Mouse (Mus musculus) neural tube, embryonic 10.5 days (tissue): ENCODE data around the gene Map1b.

Experiments
- DNase-seq: peaks from one replicate; pipeline ENCODE4 v3.0.0-alpha.2; 2017; ENCODE audit warnings: low spot score; ENCODE audit errors: extremely low spot score

Gene Map1b

DNA sequence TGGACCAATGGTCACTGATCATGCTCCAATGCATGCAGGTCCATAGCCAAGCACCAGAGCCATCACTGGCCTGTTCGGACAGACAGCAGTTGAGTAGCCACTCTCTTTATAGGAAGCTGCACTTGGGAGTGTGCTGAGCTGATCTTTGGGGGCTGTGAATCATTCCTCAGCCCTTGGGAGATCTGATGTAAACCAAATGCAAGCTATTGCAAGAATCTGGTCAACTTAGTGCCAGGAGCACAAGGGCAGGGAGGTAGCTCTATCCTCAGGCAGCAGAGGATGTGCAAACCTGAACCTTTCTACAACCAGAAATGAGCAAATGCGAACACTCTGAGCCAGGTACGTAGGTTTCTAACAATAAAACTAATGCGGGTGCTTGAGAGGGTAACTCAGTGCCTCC, 26.3 kb downstream of the Map1b start:
- no peak for DNase-seq

DNA sequence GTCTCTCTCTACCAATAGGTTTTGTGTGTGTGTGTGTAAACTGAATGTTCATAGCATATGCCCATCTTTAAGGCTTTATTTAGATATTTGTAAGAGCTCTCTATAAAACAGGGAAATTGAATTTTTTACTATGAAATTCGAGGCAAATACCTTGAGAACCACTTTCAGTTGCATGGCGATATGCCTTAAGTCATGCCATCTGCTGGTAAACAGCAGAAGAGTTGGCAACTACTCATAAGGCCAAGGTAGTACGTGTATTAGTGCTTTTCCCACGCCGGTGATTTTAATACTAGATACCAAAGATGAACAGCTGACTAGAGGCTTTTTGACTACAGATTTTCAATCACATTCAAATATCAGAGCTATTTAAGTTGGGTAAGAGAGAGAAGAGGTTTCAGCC, 27.2 kb downstream of the Map1b start:
- DNase-seq: no peak

DNA sequence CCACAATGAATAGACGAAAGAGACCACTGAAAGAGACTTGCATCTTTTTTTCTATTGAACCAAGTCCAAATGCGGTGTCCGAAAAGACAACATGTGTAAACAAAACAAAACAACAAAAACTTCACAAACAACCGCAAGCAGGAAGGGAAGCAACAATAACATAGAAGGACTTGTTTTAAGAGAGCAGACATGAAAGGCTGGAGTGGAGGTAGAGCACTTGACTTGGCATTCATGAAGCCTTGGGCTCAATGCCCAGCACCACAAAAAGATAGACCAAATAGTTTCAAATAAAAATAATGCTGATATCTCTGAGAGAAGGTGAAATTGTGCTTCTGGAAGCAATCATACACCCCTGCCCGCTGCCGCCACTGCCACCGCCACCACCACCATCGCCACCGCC, 30.5 kb downstream of the Map1b start:
- DNase-seq: no peak

DNA sequence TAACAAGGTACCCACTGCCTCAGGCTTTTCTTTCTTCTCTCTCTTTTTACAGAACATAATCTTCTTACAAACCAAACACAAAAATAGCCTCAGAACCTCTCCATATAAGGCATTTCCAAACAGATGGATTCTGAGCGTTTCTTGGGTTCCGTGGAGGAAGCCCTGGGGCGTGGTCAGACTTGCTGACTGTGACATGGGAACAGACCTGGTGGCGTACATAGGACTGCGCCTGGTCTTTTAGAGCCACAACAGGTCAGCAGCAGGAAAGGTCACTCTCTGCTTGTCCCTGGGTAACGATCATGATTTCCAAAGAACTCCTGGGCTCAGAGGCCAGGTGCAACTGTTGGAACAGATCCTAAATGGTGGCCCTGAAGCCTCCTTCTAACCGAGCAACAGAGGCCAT, 31.0 kb downstream of the Map1b start:
- DNase-seq: no peak

DNA sequence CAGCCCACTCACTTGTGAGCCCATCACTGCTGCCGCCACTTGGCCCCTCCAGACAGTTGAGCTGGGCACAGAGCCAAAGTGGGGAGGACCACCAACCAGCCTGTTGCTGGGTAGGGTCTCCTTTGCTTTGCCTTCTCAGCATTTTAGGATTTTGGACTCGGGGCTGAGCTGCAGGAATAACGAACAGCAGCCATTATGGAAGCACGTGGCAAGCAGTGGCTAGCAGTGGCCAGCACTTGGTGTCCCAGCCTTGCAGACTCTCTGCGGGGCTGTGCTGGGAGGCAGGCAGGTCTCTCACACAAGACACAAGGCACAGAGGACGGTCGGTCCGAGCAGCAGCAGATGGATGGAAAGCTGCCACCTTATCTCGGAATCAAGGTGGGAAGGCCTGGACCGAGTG, 31.4 kb downstream of the Map1b start:
- no peak for DNase-seq

DNA sequence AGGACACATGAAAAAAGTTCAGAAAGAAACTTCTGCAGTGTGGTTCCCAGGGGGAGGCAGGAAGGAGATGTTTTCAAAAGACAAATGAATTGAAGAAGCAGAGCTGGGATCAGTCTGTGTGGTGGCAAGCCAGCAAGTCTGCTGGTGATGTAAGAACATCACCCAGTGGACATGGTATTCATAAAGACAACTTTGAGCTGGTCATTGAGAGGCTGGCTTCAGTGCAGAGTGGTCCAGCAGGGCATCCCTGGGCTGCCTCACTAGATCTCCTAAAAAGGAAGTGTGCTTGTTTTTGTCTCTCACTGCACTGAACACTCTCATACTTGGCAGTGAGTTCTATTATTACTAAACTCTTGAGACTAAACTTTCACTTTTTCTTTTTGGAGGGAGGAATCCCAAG, 32.9 kb downstream of the Map1b start:
- DNase-seq: no peak

DNA sequence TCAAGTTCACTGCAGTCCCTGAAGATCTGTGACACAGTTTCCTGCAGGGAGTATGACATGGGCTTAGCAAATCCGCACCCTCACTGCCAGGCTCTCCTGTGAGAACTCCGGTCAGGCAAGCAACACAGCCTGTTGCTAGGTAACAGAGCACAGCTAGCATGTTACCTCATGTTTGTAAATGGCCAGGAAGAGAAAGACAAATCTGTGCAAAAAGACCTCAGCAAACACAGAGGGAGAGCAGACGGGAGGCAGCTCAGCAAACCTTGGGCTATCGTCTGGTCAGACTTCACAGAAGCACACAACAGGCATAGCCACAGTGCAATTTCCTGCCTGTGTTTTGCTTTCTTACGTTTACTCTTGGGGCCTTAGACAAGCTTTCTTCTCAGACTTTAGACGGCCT, 40.9 kb downstream of the Map1b start:
- DNase-seq: peak; percentile 55

DNA sequence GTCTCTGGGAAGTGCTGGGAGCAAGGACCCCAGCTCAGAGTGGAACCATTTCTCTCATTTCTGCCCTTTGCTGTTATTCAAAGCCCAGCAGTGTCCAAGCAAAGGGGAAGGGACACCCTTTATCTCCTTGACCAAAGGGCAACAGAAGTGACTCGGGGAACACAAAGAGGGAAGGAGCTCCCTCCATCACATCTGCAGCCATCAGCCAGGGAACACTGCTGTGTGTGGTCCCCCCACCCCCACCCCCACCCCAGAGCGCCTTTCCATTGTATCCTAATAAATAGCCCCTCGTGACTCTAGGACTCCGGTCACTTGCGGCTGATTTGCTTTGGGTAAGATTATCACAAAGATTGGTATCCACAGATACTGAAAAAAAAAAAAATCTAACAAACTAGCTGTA, 41.3 kb downstream of the Map1b start:
- DNase-seq: peak; percentile 38

DNA sequence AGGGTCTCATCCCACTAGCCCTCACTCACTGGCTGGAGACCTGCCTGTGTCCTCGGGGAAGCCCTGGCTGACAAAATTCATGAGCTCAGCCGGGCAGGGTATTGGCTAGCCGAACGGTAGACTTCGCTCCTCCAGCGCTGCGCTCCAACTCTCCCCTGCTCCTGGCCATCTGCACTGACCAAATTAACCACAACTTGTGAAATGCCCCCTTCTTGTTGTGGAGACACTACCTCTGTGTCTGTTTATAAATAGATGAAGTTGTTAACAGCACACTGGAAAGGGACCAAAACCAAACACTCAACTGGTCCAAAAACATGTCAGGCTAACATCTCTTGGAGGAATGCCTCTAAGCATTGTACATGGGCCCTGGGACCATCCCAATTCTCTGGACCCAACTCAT, 42.2 kb downstream of the Map1b start:
- DNase-seq: no peak

DNA sequence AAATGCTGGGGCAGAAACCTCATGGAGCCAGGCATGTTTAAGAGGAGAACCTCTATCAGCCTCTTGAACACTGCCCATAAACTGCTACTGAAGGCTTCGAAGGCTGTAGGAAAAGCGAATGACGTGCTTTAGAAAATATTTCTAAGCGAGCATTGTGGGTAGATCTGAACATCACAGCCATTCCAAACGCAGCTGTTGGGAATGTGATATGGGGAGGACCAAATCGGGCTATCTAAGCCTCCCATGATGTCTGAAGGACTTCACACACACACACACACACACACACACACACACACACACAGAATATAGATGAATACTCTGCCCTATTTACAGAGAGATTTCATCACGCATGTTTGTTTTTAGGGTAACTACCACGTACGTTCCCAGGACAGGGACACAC, 44.3 kb downstream of the Map1b start:
- no peak for DNase-seq

DNA sequence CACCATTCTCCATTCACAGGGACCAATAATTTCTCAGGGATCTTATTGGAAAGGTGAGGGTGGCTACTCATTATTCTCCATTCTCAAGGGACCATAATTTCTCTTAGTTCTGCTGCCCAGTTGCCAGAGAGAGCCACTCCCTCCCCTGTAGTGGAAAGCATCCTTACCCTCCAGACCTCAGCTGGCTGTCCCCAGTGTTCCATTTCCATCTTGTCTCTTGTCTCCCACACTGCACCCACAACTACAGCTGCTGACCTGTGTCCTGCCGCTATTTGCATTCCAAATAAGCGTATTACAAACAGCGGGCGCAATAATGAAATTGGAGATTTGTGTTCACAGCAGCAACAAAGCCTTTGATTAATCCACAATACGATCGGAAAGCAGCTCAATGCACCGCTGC, 46.3 kb downstream of the Map1b start:
- no peak for DNase-seq

DNA sequence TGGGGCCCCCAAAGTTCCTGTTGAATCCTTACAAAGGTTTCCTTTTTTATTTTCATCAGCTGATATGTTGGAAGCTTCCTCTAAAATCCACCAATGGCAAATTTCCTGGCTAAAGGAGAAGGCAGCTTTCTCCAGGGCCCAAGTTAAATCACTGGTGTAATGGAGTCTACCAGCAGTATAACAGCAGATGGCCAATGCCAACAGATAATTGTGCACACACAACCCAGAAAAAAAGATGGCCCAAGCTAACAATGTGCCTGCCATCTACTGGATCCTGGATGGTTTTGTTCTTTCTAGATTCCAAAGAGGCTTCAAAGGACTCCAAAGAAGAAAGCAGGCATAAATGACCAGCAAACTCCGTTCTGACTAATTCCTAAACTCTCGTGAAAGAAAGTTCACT, 48.1 kb downstream of the Map1b start:
- no peak for DNase-seq

DNA sequence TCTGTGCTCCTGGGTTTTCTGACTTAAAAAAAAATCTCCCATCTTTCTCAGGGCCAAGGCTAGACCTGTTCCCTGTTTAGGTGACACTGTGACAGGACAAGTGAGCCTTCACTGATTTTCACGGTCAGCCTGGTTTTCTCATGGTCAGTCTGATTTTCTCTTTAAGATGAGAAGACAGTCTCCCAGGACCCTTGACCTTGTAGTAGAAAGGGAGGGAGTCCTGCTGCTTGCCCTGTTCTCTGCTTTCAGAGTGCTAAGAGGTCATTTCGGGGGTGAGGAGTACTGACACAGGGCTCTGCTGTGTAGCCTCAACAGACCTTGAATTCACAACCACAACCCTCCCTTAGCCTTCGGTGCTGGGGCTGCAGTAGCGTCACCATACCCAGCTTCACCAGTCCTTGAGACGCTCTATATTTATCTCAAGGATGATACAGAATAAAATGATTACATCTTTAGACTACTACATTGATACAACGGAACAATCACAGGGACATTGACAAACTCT, 49.5 kb downstream of the Map1b start:
- no peak for DNase-seq

DNA sequence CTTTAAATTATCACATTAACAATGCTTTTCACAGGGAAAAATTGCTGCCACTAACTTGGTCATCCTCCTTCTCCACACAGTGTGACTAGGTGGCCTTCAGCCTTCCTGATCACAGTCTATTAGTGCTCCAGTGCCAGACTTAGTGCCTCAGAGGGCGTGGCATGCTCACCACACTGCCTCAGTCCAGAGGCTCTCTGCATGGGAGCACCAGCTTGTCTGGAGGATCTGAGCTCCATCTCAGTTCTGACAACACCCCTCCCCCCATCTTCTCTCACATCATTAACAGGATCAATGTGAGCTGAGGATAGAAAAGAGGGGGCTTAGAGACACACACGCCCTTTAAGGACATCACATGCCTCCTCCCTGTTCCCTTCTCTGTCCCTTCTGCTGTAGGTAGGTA, 50.3 kb downstream of the Map1b start:
- DNase-seq: no peak

DNA sequence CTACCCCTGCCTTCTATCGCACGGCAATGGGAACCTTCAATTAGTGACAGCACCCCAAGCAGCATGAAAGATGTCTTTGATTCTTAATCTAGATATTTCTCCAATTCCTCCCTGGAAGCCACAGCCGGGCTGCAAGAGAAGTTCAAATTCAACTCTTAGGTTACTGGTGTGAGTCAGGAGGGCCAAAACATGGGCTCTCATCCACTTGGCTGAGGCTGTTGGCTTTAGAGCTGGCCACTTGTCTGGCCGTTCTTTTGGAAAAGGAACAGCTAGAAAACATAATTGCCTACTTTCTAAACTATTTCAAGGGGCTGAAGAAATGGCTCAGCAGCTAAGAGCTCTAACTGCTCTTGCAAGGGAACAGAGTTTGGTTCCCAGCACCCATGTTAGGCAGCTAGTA, 51.8 kb downstream of the Map1b start:
- DNase-seq: no peak

DNA sequence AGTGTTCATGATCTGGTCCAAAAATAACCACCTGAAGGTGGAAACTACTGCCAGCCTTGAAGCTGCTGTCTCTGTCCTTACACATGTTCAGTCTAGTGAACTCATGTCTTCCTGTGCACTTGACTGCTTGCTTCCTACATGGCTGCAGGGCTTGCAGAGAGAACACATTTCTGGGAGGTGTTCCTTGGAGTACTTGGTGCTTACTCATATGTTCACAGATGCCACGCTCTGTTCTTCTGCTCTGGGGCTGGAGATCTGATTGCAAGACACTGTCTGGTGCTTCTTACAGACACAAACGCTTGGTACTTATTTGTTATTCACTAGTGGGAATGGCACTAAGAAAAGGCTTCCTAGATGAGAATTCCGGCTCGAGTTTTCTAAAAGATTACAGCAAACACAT, 54.5 kb downstream of the Map1b start:
- no peak for DNase-seq

DNA sequence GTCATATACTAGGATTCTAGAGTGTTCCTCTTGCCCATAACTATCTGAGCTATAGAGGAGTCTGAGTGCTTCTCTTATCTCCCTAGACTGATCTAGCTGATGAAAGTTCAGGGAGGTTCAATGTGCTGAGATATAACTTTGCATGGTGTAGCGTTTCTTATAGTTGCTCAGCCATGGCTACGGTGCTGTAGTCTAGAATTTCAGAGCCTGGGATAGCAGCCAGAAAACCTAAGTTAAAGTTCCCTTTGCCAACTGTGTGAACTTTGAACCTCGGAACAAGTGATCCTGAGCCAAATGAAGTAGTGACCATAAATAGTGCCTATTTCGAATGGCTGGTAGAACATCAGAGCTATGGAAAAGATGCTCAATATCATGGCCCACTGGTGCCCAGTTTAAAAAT, 56.7 kb downstream of the Map1b start:
- DNase-seq: no peak

DNA sequence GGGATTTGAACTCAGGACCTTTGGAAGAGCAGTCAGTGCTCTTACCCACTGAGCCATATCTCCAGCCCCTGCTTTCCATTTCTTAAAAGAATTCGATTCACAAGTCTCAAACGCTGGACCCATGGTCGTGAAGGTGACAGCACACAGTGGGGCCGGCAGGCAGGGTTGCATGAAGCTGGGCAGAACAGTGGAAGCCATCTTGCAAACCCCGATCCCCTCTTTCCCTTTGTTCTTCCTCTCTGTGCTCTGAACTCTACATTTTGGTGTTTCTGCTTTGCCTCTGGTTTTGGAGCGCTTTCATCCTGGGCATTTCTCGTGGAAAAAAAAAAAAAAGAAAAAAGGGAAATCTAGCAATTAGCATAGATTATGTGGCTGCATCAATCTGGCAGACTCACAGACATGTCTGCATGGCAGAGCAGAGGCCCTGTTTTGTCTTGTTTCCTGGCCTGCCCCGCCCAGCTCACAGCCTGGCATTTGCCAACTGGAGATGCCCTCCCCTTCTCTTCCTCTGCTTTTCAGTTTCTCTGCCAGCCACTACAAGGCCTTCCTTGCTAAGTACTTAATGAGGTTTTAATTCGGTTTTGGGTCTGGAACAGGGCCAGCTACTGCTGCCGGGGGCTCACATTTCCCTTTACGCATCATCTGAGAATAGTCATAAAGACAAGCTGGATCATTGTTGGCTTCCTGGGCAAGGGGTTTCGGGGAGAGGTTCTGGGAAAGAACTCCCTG, 57.5 kb downstream of the Map1b start:
- DNase-seq: no peak

DNA sequence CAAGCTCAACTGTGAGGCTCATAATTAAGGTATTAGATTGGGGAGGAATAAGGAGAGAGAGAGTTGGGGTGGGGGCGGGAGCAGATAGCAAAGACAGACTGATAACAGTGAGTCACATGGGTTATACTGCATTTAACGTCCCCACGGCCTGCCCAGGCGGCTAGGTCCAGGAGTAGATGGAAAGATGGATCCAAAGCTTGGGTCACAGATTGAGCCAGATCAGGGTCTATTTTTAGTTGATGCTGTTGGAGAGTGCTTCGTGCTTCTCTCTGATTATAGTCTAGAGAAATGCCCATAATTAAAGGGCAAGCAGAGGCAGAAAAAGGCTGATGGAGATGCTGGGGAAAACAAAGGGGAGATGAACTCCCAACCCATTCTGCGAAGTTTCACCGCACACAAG, 61.4 kb downstream of the Map1b start:
- no peak for DNase-seq

DNA sequence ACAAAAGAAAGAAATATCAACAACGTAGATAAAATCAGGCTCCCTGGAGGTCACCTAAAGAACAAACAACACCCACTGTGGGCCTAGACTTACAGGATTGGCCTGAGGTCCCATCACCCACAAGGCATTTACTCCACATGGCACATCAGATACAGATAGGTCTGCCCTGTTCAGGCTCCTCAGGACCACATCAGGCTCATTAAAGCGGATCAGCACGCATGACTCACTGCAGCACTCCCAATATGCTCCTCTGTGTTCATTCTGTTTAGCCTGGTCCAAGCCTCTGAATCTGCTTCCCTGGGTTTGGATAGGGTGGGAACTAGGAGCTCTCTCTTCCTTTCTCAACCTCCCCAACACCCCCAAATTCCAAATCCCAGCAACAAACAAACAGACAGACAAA, 63.9 kb downstream of the Map1b start:
- no peak for DNase-seq

DNA sequence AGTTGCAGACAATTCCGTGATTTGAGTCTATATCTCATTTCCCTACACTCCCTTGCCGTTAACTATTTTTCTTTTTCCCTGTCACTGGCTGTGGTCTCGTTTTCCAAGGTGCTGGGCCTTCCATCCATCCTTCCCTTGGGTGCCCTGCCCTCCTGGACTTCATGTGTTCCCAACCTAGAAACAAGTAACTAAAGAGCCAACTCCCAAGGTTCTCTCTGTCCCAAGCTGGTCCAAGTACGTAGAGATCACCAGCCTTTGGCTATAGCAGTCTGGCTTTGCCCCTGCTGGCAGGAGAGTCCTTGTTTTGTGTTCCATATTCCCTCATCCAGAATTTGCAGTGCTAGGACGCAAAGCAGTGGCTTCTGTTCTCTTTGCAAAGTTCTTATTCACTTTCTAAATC, 65.1 kb downstream of the Map1b start:
- DNase-seq: no peak

DNA sequence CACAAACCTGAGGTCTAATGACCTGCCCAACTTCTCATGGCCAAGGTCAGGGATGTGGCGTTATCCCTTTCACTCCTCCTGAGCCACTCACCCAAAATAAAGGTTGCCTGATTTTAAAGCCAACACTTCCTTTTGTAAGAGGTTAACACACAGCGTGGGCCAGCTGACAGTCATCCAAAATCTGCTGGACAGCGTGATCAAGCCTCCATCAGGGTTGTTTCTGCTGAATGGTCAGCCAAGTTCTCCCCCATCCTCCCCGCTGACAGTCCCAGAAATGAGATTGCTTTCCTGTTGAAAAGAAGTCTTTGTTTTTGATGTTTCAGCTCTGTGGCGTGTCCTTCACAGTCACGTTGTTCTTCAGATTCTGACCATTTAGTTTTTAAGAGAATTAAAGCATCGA, 65.6 kb downstream of the Map1b start:
- no peak for DNase-seq

DNA sequence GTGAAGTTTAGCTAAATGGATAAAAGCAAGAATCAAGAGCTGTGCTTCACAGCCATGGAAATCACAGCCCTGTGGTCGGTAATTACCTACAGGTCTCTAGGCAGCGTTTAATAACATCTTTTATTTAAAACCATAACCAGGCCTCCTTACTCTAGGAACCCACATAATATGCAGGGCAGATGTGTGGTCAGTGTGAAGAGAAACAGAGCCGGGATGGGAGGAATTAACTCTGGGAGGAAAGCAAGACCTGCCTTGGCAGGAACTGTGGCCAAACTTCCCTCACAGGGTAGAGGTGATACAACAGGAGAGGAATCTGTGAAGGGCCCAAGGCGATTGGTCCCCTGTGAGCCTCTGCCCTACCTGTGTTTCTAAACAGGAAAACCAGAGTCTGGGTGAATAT, 66.8 kb downstream of the Map1b start:
- no peak for DNase-seq

DNA sequence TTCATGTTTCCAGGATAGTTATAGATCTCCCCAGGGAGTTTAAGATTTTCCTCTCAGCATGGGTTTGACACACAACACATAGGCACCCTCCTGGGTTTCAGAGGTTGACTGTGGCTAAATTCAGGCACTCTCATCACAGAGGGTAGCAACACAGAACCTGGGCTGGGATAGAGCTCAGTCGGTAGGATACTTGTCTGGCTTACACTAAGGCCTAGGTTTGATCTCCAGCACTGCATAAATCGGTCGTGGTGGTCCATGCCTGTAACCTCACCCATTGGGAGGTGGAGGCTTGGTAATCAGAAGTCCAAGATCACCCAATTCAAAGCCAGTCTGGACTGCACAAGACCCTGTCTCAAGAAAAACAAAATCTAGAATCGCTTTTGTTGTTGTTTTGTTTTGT, 68.1 kb downstream of the Map1b start:
- peak; percentile 23 for DNase-seq
